Mouse (Mus musculus): ENCODE measurements around the gene Map2. TPM values are rescaled to one million over a fixed set of nuclear protein-coding genes. Genes with fewer than 3 reads are reported as not detected.
A peak's percentile ranks its signal among the peaks of the same experiment; 100 is the strongest.

Map2 gene
- polyA plus RNA-seq, 1 experiment from 2014 or later: 357 TPM

DNA sequence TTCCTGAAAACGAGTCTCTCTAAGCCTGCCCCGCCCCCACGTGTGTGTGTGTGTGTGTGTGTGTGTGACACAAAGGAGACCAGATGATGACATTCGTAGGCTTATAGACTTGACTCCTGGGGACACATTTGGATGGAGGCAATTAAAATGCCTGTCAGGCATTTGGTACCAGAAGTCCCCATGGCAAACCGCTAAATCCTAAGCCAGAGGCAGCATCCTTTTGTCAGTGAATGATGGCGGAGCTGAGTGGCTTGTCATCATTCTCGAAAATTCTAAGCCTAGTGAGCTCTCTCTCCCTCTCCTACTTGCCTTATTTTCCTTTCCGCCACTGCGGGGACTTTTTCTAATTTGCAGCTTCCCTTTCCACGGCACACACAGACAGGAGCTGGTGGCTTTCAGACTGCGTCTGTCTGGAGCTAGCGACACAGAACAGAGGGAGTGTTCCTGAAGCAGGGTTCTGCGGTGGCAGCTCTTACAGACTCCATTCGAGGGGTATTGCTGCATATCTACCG, 146.6 kb downstream of the Map2 start:
- peak overlapping the region; percentile 66 for H3K9ac ChIP-seq (replicated peaks)
- no peaks in the 10 kb centered on the region for H3K36me3 ChIP-seq
- no peaks in the 10 kb centered on the region for H3K27me3 ChIP-seq
- ATAC-seq (ENCODE audit: low FRiP score, low read depth): peak; percentile 86
- H3K4me3 ChIP-seq: peak overlapping the region; percentile 44
- H3K9me3 ChIP-seq: no peaks in the 10 kb centered on the region
- 20% methylated on average over 15 of the region's 15 CpGs for WGBS
- peak overlapping the region; percentile 95 for H3K27ac ChIP-seq (replicated peaks)
- peak overlapping the region; percentile 51 for H3K4me2 ChIP-seq (replicated peaks)
- H3K4me1 ChIP-seq: peaks cover 37% of the 10 kb centered on the region

DNA sequence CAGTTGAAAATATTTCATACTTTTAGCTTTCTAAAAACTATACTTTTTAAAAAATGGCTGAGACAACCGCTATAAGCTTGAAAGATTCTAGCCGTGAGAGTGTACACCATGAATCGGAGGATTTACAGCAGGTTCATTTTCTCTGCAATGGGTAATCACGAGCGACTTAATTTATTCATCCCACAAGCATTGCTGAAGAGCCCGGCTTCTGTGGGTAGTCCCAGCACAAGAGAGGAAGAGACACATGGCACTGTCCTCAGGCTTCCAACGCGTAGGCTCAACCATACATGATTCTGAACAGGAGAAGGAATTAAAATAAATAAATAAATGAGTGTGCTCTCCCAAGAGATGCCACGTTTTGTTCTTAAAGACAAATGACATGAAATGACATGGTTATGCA, 148.4 kb downstream of the Map2 start:
- WGBS: 48% methylated on average over 9 of the region's 9 CpGs

DNA sequence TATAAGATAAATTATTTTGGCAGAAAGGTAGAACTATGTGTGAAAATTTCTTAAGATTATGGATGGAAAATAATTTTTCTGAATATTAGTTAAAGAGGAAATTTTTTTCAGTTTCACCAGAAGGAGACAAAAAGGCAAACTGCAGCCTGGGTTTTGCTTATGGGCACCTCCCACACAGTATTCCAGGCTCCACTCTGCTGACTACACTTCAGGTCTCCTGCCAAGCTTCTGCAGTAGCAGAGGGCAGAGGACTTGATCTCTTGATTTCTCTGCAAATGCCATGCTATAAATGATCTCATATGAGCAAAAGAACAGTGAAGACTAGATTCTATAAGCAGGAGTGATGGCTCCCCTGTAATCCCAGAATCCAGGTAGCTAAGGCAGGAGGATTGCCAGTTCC, 149.9 kb downstream of the Map2 start:
- peaks cover 3% of the 10 kb centered on the region; the same call in 1 of the 2 replicates for H3K36me3 ChIP-seq
- H3K9ac ChIP-seq (replicated peaks): no peak overlapping the region; the same call in 1 of the 2 replicates
- no peaks in the 10 kb centered on the region for H3K27me3 ChIP-seq
- H3K27ac ChIP-seq (replicated peaks): no peak overlapping the region
- peak overlapping the region; percentile 44 for H3K4me3 ChIP-seq
- peak overlapping the region; percentile 57 for H3K4me2 ChIP-seq (replicated peaks)
- peaks cover 36% of the 10 kb centered on the region for H3K4me1 ChIP-seq
- no peaks in the 10 kb centered on the region for H3K9me3 ChIP-seq
- no peak for ATAC-seq (ENCODE audit: low FRiP score, low read depth)

More for the DNA sequence above, 148.4 kb downstream of the Map2 start:
- Histone ChIP-seq H3K4me2 (replicated peaks) (peak overlapping the region; percentile 57), H3K4me3 (peak overlapping the region; percentile 44), H3K36me3 (no peaks in the 10 kb centered on the region), H3K9ac (replicated peaks) (peak overlapping the region; percentile 43), H3K4me1 (peaks cover 40% of the 10 kb centered on the region), H3K27me3 (no peaks in the 10 kb centered on the region), H3K9me3 (no peaks in the 10 kb centered on the region), H3K27ac (replicated peaks) (peak overlapping the region; percentile 35)
- ATAC-seq (ENCODE audit: low FRiP score, low read depth): peak; percentile 42

DNA sequence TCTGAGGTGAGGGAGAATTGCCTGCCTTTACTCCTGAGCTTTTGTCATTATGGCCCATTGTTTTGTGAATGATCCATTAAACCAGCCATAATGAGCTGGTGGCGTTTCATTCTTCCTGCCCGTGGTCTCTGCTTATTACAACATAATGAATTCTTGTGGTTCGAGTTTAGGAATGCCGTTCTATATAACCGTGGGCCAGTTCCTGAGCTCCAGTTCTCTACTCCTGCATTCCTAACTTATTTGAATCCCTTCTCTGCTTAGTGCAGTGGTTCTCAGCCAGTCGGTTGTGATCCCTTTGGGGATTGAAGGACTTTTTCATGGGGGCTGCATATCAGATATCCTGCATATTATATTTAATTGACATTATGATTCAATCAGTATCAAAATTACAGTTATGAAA, 153.9 kb downstream of the Map2 start:
- H3K4me1 ChIP-seq: peaks cover 15% of the 10 kb centered on the region
- 56% methylated on average over 6 of the region's 6 CpGs for WGBS
- ATAC-seq (ENCODE audit: low FRiP score, low read depth): no peak

DNA sequence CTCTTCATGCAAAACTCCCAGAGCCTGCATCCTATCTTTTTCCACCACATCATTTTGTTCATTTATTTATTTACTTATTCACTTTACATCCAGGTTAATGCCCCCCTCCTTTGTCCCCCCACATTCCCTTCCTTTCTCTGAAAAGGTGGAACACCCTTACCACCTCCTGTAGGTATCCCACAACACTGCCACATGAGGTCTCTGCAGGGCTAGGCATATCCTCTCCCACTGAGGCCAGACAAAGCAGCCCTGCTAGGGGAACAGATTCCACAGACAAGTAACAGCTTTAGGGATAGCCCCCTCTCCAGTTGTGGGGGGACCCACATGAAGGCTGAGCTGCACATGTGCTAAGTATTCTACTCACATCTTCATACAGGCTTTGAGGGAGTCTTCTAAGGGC, 154.5 kb downstream of the Map2 start:
- peaks cover 10% of the 10 kb centered on the region; the same call in 1 of the 2 replicates for H3K4me1 ChIP-seq
- H3K9me3 ChIP-seq: no peaks in the 10 kb centered on the region
- no peak for ATAC-seq (ENCODE audit: low FRiP score, low read depth)
- H3K4me2 ChIP-seq (replicated peaks): no peak overlapping the region
- H3K36me3 ChIP-seq: peaks cover 3% of the 10 kb centered on the region; the same call in 1 of the 2 replicates
- H3K27ac ChIP-seq (replicated peaks): no peak overlapping the region
- H3K27me3 ChIP-seq: no peaks in the 10 kb centered on the region
- no peak overlapping the region for H3K9ac ChIP-seq (replicated peaks)
- no peak overlapping the region for H3K4me3 ChIP-seq

More for the DNA sequence above, 153.9 kb downstream of the Map2 start:
- no peak overlapping the region for H3K27ac ChIP-seq (replicated peaks)
- no peak overlapping the region for H3K4me3 ChIP-seq
- H3K9ac ChIP-seq (replicated peaks): no peak overlapping the region
- H3K4me2 ChIP-seq (replicated peaks): no peak overlapping the region
- peaks cover 3% of the 10 kb centered on the region; the same call in 1 of the 2 replicates for H3K36me3 ChIP-seq
- H3K27me3 ChIP-seq: no peaks in the 10 kb centered on the region
- no peaks in the 10 kb centered on the region for H3K9me3 ChIP-seq

DNA sequence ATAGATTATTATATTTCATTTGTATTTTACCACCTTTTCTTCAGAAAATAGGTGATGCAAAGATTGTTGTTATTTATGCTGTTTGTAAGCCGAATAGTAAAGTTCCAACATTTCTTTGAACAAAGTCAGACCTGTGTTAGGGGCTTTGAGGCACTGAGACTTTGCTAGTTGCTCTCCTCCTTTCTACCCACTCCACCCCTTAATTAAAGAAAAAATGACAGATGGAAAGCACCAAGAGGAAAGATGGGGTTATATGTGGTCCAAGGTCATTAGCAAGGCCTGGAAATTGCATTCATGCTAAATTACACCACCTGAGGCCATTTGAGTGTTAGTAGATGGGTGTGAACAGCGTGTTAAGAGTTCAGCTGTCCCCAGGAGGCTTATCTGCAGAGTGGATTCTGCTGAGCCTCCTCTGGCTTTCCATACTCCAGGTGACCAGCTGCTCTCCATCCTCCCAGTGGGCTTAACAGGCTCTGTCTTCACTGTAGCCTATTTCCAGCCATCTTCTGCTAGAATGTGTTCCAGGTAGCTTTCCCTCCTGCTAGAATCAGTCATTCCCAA, 160.7 kb downstream of the Map2 start:
- Histone ChIP-seq H3K9me3 (no peaks in the 10 kb centered on the region), H3K4me1 (peaks cover 21% of the 10 kb centered on the region), H3K4me3 (no peak overlapping the region), H3K27ac (replicated peaks) (peak overlapping the region; percentile 20; the same call in 1 of the 2 replicates), H3K36me3 (0 out of 2 replicates have a peak, but pooled peaks cover 3% of the 10 kb centered on the region), H3K4me2 (replicated peaks) (no peak overlapping the region), H3K27me3 (no peaks in the 10 kb centered on the region), H3K9ac (replicated peaks) (no peak overlapping the region)
- ATAC-seq (ENCODE audit: low FRiP score, low read depth): peak; percentile 79
- WGBS: 55% methylated on average over 2 of the region's 2 CpGs

DNA sequence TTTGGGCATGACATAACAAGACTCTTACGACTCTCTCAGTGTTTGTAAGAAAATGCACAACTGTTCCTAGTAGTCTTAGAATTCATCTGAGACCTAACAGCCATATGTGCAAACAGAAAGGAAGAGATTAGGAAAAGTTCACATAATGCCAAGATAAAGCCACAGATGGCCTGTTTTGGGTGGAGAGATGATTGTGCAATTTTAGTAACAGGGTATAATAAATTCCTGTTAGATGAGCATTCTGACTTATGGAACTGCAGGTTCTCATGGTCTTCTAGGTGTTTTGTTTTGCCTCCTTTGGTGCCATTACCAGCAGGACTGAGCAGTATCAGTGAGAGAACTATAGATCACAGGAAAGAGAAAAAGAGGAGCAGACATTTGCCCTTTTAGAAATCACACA, 164.1 kb downstream of the Map2 start:
- H3K27me3 ChIP-seq: no peaks in the 10 kb centered on the region
- WGBS: 62% methylated on average over 1 of the region's 1 CpGs
- 0 out of 2 replicates have a peak, but pooled peaks cover 3% of the 10 kb centered on the region for H3K36me3 ChIP-seq
- no peak overlapping the region for H3K9ac ChIP-seq (replicated peaks)
- H3K4me2 ChIP-seq (replicated peaks): no peak overlapping the region
- no peak overlapping the region for H3K27ac ChIP-seq (replicated peaks)
- H3K9me3 ChIP-seq: no peaks in the 10 kb centered on the region
- ATAC-seq (ENCODE audit: low FRiP score, low read depth): no peak
- H3K4me1 ChIP-seq: peaks cover 21% of the 10 kb centered on the region
- H3K4me3 ChIP-seq: no peak overlapping the region

DNA sequence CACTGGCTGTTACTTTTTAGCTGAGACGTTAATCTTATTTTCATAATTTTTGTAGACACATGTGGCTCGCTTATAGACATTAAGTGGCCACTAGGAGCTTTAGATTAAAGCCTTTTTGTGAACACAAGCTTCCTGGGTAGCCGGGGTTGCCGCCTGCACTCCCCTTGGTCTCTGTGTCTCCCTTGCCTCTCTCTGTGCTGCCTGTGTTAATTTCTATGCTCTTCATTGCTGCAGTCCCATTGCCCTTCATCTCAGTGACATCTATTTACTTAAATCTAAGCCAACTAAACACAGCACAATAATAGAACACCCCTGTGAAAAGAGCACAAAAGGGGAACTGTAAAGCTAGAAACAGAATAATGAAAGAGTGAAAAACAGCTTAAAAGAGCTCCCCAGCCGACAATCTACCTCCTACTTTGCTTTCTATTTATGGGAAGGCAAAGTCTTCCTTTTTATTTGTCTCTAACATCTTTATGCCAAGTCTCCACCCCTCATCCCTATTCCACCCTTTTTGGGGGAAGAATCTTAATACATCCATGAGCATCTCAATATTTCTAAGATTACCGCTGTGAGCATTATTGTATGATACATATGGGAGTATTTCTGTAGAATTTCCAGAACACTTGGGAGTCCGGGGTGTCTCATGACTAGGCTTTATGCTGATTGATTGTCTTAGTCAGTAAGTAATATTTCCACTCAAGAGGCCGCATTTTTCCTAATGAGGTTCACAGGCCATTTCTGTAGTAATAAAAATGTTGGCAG, 173.5 kb downstream of the Map2 start:
- Histone ChIP-seq H3K9me3 (no peaks in the 10 kb centered on the region), H3K4me3 (no peak overlapping the region), H3K9ac (replicated peaks) (no peak overlapping the region), H3K27ac (replicated peaks) (0 out of 2 replicates have a peak overlapping the region, but pooled peaks have one; percentile 42), H3K4me1 (peaks cover 23% of the 10 kb centered on the region), H3K4me2 (replicated peaks) (0 out of 2 replicates have a peak overlapping the region, but pooled peaks have one; percentile 9), H3K36me3 (0 out of 2 replicates have a peak, but pooled peaks cover 2% of the 10 kb centered on the region), H3K27me3 (no peaks in the 10 kb centered on the region)
- ATAC-seq (ENCODE audit: low FRiP score, low read depth): no peak
- WGBS: 40% methylated on average over 8 of the region's 8 CpGs

DNA sequence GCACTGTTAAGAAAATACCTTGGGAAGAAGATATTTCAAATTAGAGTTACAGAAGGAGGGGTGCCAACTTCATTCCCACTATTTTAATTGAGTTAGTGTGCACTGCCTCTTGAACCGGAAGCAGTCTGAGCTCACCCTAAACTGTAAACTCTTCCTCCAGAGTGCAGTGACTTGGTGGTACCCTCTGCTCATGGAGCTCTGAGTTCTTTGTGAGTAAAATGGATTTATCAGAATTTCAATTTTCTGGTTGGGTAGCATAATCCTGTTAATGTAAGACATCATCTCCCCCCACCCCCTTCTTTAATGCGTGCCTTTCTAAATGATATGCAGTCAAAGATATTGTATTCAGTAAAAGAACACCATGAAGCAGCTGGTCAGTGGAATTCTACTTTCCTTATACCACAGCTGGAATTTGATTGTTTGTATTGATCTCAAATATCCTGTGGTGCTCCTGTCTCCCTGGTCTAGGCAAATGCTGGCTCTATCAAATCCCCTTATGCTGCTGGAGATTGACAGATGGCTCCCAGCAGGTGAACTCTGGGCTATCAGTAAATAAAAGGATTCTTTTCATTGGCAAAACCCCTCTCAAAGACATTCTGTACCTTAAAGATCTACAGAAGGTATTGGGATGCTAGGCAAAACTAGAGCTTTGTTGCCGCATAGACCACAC, 174.2 kb downstream of the Map2 start:
- H3K27ac ChIP-seq (replicated peaks): 0 out of 2 replicates have a peak overlapping the region, but pooled peaks have one; percentile 42
- no peak overlapping the region for H3K9ac ChIP-seq (replicated peaks)
- peak; percentile 50 for ATAC-seq (ENCODE audit: low FRiP score, low read depth)
- no peak overlapping the region for H3K4me2 ChIP-seq (replicated peaks)
- peaks cover 23% of the 10 kb centered on the region for H3K4me1 ChIP-seq
- no peaks in the 10 kb centered on the region for H3K27me3 ChIP-seq
- 0 out of 2 replicates have a peak, but pooled peaks cover 2% of the 10 kb centered on the region for H3K36me3 ChIP-seq
- WGBS: 23% methylated on average over 3 of the region's 3 CpGs
- no peaks in the 10 kb centered on the region for H3K9me3 ChIP-seq
- H3K4me3 ChIP-seq: no peak overlapping the region

DNA sequence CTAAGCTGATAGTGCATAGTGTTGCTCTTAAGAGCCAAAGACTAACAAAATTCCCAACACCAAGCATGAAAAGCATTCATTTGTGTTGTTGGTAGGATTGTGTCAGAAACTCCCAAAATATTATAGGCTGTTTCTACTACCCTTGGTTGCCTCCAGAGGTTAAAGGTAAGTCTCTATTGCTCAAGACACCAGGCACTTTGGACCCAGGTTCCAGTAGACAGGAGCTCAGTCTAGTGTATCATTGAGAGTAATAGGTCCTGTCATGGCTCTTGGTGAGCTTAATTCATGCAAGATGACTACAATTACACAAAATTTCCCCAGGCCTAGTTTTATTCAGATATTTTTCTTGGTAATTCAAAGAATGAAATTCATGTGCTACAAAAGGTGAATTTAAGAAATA, 176.3 kb downstream of the Map2 start:
- Histone ChIP-seq H3K4me2 (replicated peaks) (no peak overlapping the region), H3K36me3 (no peaks in the 10 kb centered on the region), H3K27me3 (no peaks in the 10 kb centered on the region), H3K9me3 (no peaks in the 10 kb centered on the region), H3K27ac (replicated peaks) (no peak overlapping the region), H3K4me3 (no peak overlapping the region), H3K9ac (replicated peaks) (no peak overlapping the region), H3K4me1 (peaks cover 23% of the 10 kb centered on the region)
- ATAC-seq (ENCODE audit: low FRiP score, low read depth): no peak

DNA sequence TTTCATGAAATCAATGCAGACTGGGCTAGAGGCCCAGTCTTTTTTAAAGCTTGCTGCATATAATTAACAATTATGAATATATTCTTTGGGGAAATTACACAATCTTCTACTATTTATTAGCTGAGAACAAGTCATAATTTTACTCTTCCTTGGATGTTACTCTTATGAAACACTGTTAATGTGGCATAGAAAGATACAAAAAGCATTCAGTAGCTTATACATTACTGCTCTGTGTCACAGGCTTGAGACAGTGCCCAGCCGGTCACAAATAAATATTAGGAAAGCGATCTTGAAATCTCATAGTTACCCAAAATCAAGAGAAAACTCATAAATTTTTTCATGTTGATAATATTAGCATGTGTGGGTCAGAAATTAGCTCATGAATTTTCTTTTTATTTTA, 186.7 kb downstream of the Map2 start:
- Histone ChIP-seq H3K27me3 (no peaks in the 10 kb centered on the region), H3K27ac (replicated peaks) (no peak overlapping the region), H3K36me3 (peaks cover 18% of the 10 kb centered on the region; the same call in 1 of the 2 replicates), H3K4me1 (0 out of 2 replicates have a peak, but pooled peaks cover 4% of the 10 kb centered on the region), H3K9me3 (no peaks in the 10 kb centered on the region), H3K4me2 (replicated peaks) (no peak overlapping the region), H3K4me3 (no peak overlapping the region), H3K9ac (replicated peaks) (no peak overlapping the region)
- WGBS: 100% methylated on average over 2 of the region's 2 CpGs
- no peak for ATAC-seq (ENCODE audit: low FRiP score, low read depth)

DNA sequence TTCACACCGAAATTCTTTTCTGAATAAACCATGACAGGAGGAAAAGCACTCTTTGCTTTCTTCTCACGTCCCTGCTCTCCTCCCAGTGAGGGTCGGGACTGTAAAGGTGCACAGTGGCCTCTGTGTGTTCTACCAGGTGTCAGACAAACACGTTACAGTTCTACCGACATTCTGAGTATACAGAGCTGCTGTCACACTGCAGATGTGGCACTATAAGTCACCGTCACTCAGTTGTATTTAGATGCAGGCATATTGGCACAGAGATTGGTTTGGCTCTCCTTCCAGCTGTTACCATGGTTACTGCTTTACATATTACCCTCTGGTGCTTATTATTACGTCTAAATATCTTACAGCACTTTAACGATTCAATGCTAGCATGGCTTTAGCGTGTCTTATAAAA, 188.2 kb downstream of the Map2 start:
- no peak overlapping the region for H3K4me3 ChIP-seq
- WGBS: 71% methylated on average over 9 of the region's 9 CpGs
- ATAC-seq (ENCODE audit: low FRiP score, low read depth): peak; percentile 38; the same call in 1 of the 2 replicates

More for the DNA sequence above, 188.2 kb downstream of the Map2 start:
- no peak overlapping the region for H3K27ac ChIP-seq (replicated peaks)
- no peaks in the 10 kb centered on the region for H3K27me3 ChIP-seq
- H3K4me2 ChIP-seq (replicated peaks): no peak overlapping the region
- H3K9me3 ChIP-seq: no peaks in the 10 kb centered on the region
- H3K36me3 ChIP-seq: peaks cover 24% of the 10 kb centered on the region
- no peak overlapping the region for H3K9ac ChIP-seq (replicated peaks)
- 0 out of 2 replicates have a peak, but pooled peaks cover 4% of the 10 kb centered on the region for H3K4me1 ChIP-seq
